Mouse (Mus musculus) lung, embryonic 14.5 days (tissue): ENCODE measurements at regions not wholly inside any gene's neighbourhood (a gene's known extent, or its start where the extent isn't known, plus 50 kb on each side); places are given as distances from the start of the nearest gene placed in this dataset.

Source experiments
- ATAC-seq: fragments of 200-750 bp; cut with Nextera tagmentation; 2 replicates; pipeline ENCODE4 v1.8.0; 2017; ENCODE audit warnings: mild to moderate bottlenecking, moderate TSS enrichment, moderate library complexity; ENCODE audit not compliant: insufficient read depth
- DNase-seq: peaks from one replicate; pipeline ENCODE4 v3.0.0-alpha.2; 2015
- H3K27ac ChIP-seq: fragments of 300-500 bp; sonication (generic); 2 replicates; pipeline ENCODE4 v1.5.1; 2014; ENCODE audit warnings: low read depth, mild to moderate bottlenecking, moderate library complexity
- H3K27me3 ChIP-seq: fragments of 300-500 bp; sonication (generic); 2 replicates; pipeline ENCODE4 v1.6.1; 2014; ENCODE audit warnings: low read length, control low read depth; ENCODE audit not compliant: insufficient read depth
- H3K36me3 ChIP-seq: fragments of 300-500 bp; sonication (generic); 2 replicates; pipeline ENCODE4 v1.6.1; 2014; ENCODE audit warnings: control low read depth; ENCODE audit not compliant: insufficient read depth
- H3K4me1 ChIP-seq: fragments of 300-500 bp; sonication (generic); 2 replicates; pipeline ENCODE4 v1.6.1; 2014; ENCODE audit warnings: antibody characterized with exemption, control low read depth; ENCODE audit not compliant: insufficient read depth
- H3K4me2 ChIP-seq: fragments of 300-500 bp; sonication (generic); 2 replicates; pipeline ENCODE4 v1.6.1; 2014; ENCODE audit warnings: mild to moderate bottlenecking
- H3K4me3 ChIP-seq: fragments of 300-500 bp; sonication (generic); 2 replicates; pipeline ENCODE4 v1.5.1; 2014; ENCODE audit warnings: low read depth, low read length
- H3K9ac ChIP-seq: fragments of 300-500 bp; sonication (generic); 2 replicates; pipeline ENCODE4 v1.6.1; 2014
- H3K9me3 ChIP-seq: fragments of 300-500 bp; sonication (generic); 2 replicates; pipeline ENCODE4 v1.6.1; 2016; ENCODE audit warnings: low read depth, low read length, control low read depth
- CTCF ChIP-seq: IDR thresholded peaks from 2 replicates; pipeline ENCODE4 v1.5.1; 2016; ENCODE audit warnings: antibody characterized with exemption, low read depth
- WGBS: fragments of 180-500 bp; shearing (Covaris S2); extraction: QIAGEN DNeasy Blood & Tissue Kit; methylation state at CpG from one replicate; pipeline ENCODE4 v1.1.7; 2014; 5-methylcytosine and 5-hydroxymethylcytosine counted together

GRCm38 (mm10) chr8:77987237-77987636 lies 225.9 kb upstream of the Ttc29 start:
- Histone ChIP-seq H3K9me3 (no peaks in the 10 kb centered on the region), H3K9ac (no peak overlapping the region), H3K4me3 (no peak overlapping the region), H3K36me3 (no peaks in the 10 kb centered on the region), H3K27ac (peak overlapping the region; percentile 91), H3K4me1 (peaks cover 17% of the 10 kb centered on the region; the same call in 1 of the 2 replicates), H3K4me2 (no peak overlapping the region), H3K27me3 (no peaks in the 10 kb centered on the region)
- TF ChIP-seq CTCF: no peak
- no peak for ATAC-seq
- no peak for DNase-seq

DNA sequence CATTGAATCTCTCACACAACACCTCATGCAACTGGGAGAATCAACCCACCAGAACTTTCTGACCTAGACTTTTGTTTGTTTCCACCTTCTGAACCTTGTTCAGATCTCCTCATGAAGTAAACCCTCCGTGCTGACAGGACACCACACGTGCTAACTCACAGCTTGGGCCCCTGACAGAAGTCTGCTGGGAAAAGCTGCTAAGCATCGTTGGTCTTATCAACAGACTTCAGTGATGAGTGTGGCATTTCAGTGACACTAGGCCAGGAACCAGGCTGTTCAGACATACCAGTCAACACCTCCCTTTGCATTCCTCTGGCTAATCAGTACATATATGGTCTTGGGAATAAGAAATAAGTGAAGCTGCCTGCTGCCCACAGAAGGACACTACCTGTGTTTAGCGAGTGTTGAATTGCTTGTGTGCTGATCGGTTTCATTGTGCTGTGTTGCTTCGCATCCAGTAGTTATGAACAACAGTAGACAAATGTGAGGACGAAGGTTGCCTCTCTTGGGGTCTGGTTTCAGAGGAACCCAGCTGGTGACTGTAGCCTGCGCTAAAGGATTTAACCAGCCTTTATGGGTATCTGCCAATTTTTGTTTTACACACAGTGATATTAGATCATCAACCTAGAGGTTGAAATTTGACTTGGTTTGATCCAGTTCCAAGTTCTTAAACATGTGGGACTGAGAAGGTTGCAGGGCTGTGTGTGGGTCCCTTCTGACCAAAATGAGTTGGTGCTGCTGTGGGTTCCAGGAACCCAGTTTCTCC lies 224.6 kb upstream of the Ttc29 start:
- WGBS: 25% methylated on average over 8 of the region's 8 CpGs
- H3K4me2 ChIP-seq: no peak overlapping the region
- peak; percentile 93 for ATAC-seq
- peaks cover 11% of the 10 kb centered on the region; the same call in 1 of the 2 replicates for H3K4me1 ChIP-seq
- peak overlapping the region; percentile 91 for H3K27ac ChIP-seq
- no peaks in the 10 kb centered on the region for H3K27me3 ChIP-seq
- H3K4me3 ChIP-seq: no peak overlapping the region
- TF ChIP-seq CTCF: no peak
- H3K9ac ChIP-seq: no peak overlapping the region
- H3K36me3 ChIP-seq: no peaks in the 10 kb centered on the region
- peak; percentile 87 for DNase-seq
- H3K9me3 ChIP-seq: no peaks in the 10 kb centered on the region; the same call in 1 of the 2 replicates

DNA sequence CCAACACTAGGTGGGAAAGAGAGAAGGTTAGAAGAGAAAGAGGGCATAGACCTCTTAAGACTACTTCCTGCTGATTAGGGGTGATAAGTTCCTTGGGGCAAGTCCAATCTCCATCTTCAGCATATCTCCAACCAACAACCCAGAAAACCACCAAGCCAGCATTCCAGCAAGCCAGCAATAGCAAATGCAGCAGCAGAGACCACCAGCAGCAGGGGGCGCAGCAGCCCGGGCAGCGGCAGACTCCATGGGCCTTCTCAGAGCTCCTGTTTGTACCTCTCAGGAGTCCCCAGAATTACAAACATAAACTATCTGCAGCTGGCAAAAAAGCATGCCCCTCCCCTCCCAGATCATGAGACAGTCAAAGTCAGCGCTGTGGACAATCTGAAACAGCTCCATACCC lies 222.0 kb upstream of the Ttc29 start:
- Histone ChIP-seq H3K36me3 (no peaks in the 10 kb centered on the region), H3K4me3 (no peak overlapping the region), H3K9me3 (no peaks in the 10 kb centered on the region; the same call in 1 of the 2 replicates), H3K27me3 (no peaks in the 10 kb centered on the region), H3K4me1 (peaks cover 11% of the 10 kb centered on the region; the same call in 1 of the 2 replicates), H3K9ac (no peak overlapping the region), H3K27ac (no peak overlapping the region), H3K4me2 (no peak overlapping the region)
- peak; percentile 47 for TF ChIP-seq CTCF
- DNase-seq: no peak
- 47% methylated on average over 4 of the region's 4 CpGs for WGBS
- ATAC-seq: no peak

DNA sequence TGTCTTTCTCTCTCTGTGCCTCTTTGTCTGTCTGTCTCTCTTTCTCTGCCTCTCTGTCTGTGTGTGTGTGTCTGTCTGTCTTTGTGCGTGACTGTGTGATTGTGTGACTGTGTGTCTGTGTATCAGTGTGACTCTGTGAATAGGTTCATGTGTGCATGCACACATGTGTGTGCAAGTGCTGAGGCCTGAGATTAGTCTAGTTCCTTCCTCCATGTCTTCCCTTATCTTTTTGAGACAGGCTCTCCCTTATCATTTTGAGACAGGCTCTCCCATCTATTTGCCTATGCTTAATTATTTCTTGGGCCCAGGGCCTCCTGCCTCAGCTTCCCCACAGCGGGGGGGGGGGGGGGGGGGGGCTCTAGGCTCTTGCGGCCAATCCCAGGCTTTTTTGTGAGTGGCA lies 212.8 kb upstream of the Ttc29 start:
- H3K9me3 ChIP-seq: no peaks in the 10 kb centered on the region

GRCm38 (mm10) chr8:78001656-78002055 lies 211.4 kb upstream of the Ttc29 start:
- H3K9me3 ChIP-seq: no peaks in the 10 kb centered on the region
- peaks cover 10% of the 10 kb centered on the region; the same call in 1 of the 2 replicates for H3K4me1 ChIP-seq
- ATAC-seq: peak; percentile 50
- peak overlapping the region; percentile 58 for H3K27ac ChIP-seq
- no peaks in the 10 kb centered on the region for H3K27me3 ChIP-seq
- no peak for TF ChIP-seq CTCF
- DNase-seq: peak; percentile 56
- no peak overlapping the region for H3K9ac ChIP-seq
- no peak overlapping the region for H3K4me2 ChIP-seq
- no peaks in the 10 kb centered on the region for H3K36me3 ChIP-seq
- 21% methylated on average over 5 of the region's 5 CpGs for WGBS
- no peak overlapping the region for H3K4me3 ChIP-seq

More for the DNA sequence above, 212.8 kb upstream of the Ttc29 start:
- DNase-seq (no peak), ATAC-seq (no peak)
- no peak overlapping the region for H3K27ac ChIP-seq
- H3K4me1 ChIP-seq: peaks cover 10% of the 10 kb centered on the region; the same call in 1 of the 2 replicates
- no peak overlapping the region for H3K4me3 ChIP-seq
- H3K36me3 ChIP-seq: no peaks in the 10 kb centered on the region
- no peak overlapping the region for H3K9ac ChIP-seq
- TF ChIP-seq CTCF: no peak
- no peak overlapping the region for H3K4me2 ChIP-seq
- H3K27me3 ChIP-seq: no peaks in the 10 kb centered on the region
- WGBS: 88% methylated on average over 2 of the region's 3 CpGs

GRCm38 (mm10) chr8:78002071-78002470 lies 211.0 kb upstream of the Ttc29 start:
- H3K27ac ChIP-seq: peak overlapping the region; percentile 58
- no peaks in the 10 kb centered on the region for H3K36me3 ChIP-seq
- peaks cover 10% of the 10 kb centered on the region; the same call in 1 of the 2 replicates for H3K4me1 ChIP-seq
- no peaks in the 10 kb centered on the region for H3K27me3 ChIP-seq
- no peaks in the 10 kb centered on the region for H3K9me3 ChIP-seq
- 6% methylated on average over 3 of the region's 3 CpGs for WGBS
- TF ChIP-seq CTCF: no peak
- ATAC-seq (peak; percentile 52), DNase-seq (peak; percentile 66)
- no peak overlapping the region for H3K4me2 ChIP-seq
- no peak overlapping the region for H3K4me3 ChIP-seq
- no peak overlapping the region for H3K9ac ChIP-seq

GRCm38 (mm10) chr8:78003888-78004543 lies 209.1 kb upstream of the Ttc29 start:
- H3K4me1 ChIP-seq: peaks cover 10% of the 10 kb centered on the region; the same call in 1 of the 2 replicates
- H3K4me2 ChIP-seq: no peak overlapping the region
- no peaks in the 10 kb centered on the region for H3K27me3 ChIP-seq
- no peak overlapping the region for H3K4me3 ChIP-seq
- no peaks in the 10 kb centered on the region for H3K9me3 ChIP-seq
- peak; percentile 90 for TF ChIP-seq CTCF
- ATAC-seq: peak; percentile 45
- H3K36me3 ChIP-seq: no peaks in the 10 kb centered on the region
- no peak overlapping the region for H3K9ac ChIP-seq
- 10% methylated on average over 10 of the region's 10 CpGs for WGBS
- peak; percentile 96 for DNase-seq
- H3K27ac ChIP-seq: peak overlapping the region; percentile 61
